Mouse (Mus musculus) liver, adult 2 months (tissue): ENCODE results near the gene Fgfrl1.

ENCODE experiments used
- CTCF ChIP-seq: fragments of 200-500 bp; IDR thresholded peaks from 2 replicates; pipeline ENCODE4 v1.5.1; 2011; ENCODE audit warnings: low read depth, low read length, control low read depth
- POLR2A ChIP-seq: fragments of 200-500 bp; IDR thresholded peaks from 2 replicates; pipeline ENCODE4 v1.6.1; 2011; ENCODE audit warnings: low read length, control low read depth; ENCODE audit not compliant: insufficient read depth; ENCODE audit errors: extremely low read depth

DNA sequence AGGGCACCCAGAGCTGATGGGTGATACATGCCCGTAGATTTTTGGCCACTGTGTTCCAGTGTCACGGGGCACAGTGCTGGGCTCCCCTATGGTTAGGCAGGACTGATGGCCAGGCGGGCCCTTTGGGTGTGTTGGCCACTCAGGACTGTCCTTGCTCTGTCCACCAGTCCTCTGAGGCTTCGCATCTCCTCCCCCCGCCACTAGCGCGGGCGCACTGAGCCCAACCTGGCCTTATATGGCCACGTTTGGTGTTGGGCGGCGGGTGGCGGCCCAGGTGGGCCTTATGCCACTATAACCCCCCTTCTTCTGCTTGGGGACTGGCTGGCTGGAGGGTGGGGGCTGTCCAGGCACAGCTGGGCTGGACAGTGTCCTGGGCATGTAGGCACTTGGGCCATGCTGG lies 3.7 kb downstream of the Fgfrl1 start:
- TF ChIP-seq CTCF (no peak), POLR2A (no peak)
